Mouse (Mus musculus): Measurements from ENCODE around the gene Dnah17. TPM values are rescaled to one million over a fixed set of nuclear protein-coding genes. Genes with fewer than 3 reads are reported as not detected.
A peak's percentile ranks its signal among the peaks of the same experiment; 100 is the strongest.

The Dnah17 gene
- polyA plus RNA-seq, 1 experiment from 2014 or later = 0.27 TPM

- 81% methylated on average over 10 of the region's 10 CpGs for WGBS
- Histone ChIP-seq H3K27ac (replicated peaks) (no peak overlapping the region), H3K4me3 (no peak overlapping the region), H3K4me2 (replicated peaks) (no peak overlapping the region), H3K4me1 (peaks cover 7% of the 10 kb centered on the region), H3K36me3 (no peaks in the 10 kb centered on the region), H3K9ac (replicated peaks) (no peak overlapping the region), H3K9me3 (no peaks in the 10 kb centered on the region), H3K27me3 (no peaks in the 10 kb centered on the region)
- ATAC-seq (replicated peaks) = no peak
These were observed 10.5 kb upstream of the Dnah17 start for GRCm38 (mm10) chr11:118140771-118141565.

- ATAC-seq (replicated peaks) = no peak
- Histone ChIP-seq H3K9me3 (no peaks in the 10 kb centered on the region), H3K4me2 (replicated peaks) (no peak overlapping the region), H3K27me3 (no peaks in the 10 kb centered on the region), H3K36me3 (no peaks in the 10 kb centered on the region), H3K27ac (replicated peaks) (no peak overlapping the region), H3K4me1 (peaks cover 15% of the 10 kb centered on the region), H3K9ac (replicated peaks) (no peak overlapping the region), H3K4me3 (no peak overlapping the region)
- 97% methylated on average over 6 of the region's 6 CpGs for WGBS
These were observed 7.9 kb upstream of the Dnah17 start for GRCm38 (mm10) chr11:118138347-118138746.

GRCm38 (mm10) chr11:118136172-118136632 is 5.8 kb upstream of the Dnah17 start:
- no peaks in the 10 kb centered on the region for H3K27me3 ChIP-seq
- no peak overlapping the region for H3K4me2 ChIP-seq (replicated peaks)
- H3K4me1 ChIP-seq = peaks cover 9% of the 10 kb centered on the region
- H3K36me3 ChIP-seq = no peaks in the 10 kb centered on the region
- no peak overlapping the region for H3K9ac ChIP-seq (replicated peaks)
- H3K27ac ChIP-seq (replicated peaks) = no peak overlapping the region
- no peak overlapping the region for H3K4me3 ChIP-seq
- 40% methylated on average over 5 of the region's 5 CpGs for WGBS
- no peaks in the 10 kb centered on the region for H3K9me3 ChIP-seq
- ATAC-seq (replicated peaks) = no peak

- no peak overlapping the region for H3K9ac ChIP-seq (replicated peaks)
- H3K36me3 ChIP-seq = no peaks in the 10 kb centered on the region
- no peaks in the 10 kb centered on the region for H3K9me3 ChIP-seq
- ATAC-seq (replicated peaks) = no peak
- 86% methylated on average over 6 of the region's 6 CpGs for WGBS
- no peaks in the 10 kb centered on the region for H3K27me3 ChIP-seq
- no peak overlapping the region for H3K4me3 ChIP-seq
- H3K4me1 ChIP-seq = peaks cover 9% of the 10 kb centered on the region
- no peak overlapping the region for H3K27ac ChIP-seq (replicated peaks)
- no peak overlapping the region for H3K4me2 ChIP-seq (replicated peaks)
These were observed 4.8 kb upstream of the Dnah17 start for GRCm38 (mm10) chr11:118135271-118135670.

GRCm38 (mm10) chr11:118133752-118134169 is 3.3 kb upstream of the Dnah17 start:
- Histone ChIP-seq H3K4me1 (peaks cover 9% of the 10 kb centered on the region), H3K4me2 (replicated peaks) (no peak overlapping the region), H3K9ac (replicated peaks) (no peak overlapping the region), H3K9me3 (no peaks in the 10 kb centered on the region), H3K4me3 (no peak overlapping the region), H3K27ac (replicated peaks) (peak overlapping the region; percentile 70), H3K27me3 (no peaks in the 10 kb centered on the region), H3K36me3 (no peaks in the 10 kb centered on the region)
- ATAC-seq (replicated peaks) = peak; percentile 79
- 30% methylated on average over 4 of the region's 4 CpGs for WGBS

- WGBS = 57% methylated on average over 9 of the region's 9 CpGs
- peaks cover 9% of the 10 kb centered on the region for H3K4me1 ChIP-seq
- ATAC-seq (replicated peaks) = peak; percentile 43
These were observed 2.8 kb upstream of the Dnah17 start for GRCm38 (mm10) chr11:118133133-118133751.

GRCm38 (mm10) chr11:118132136-118132535 is 1.7 kb upstream of the Dnah17 start:
- 78% methylated on average over 8 of the region's 8 CpGs for WGBS
- Histone ChIP-seq H3K9ac (replicated peaks) (no peak overlapping the region), H3K27me3 (no peaks in the 10 kb centered on the region), H3K4me3 (no peak overlapping the region), H3K4me1 (peaks cover 9% of the 10 kb centered on the region), H3K36me3 (no peaks in the 10 kb centered on the region), H3K9me3 (no peaks in the 10 kb centered on the region), H3K4me2 (replicated peaks) (no peak overlapping the region), H3K27ac (replicated peaks) (no peak overlapping the region)
- no peak for ATAC-seq (replicated peaks)

More at GRCm38 (mm10) chr11:118133133-118133751, 2.8 kb upstream of the Dnah17 start:
- no peaks in the 10 kb centered on the region for H3K36me3 ChIP-seq
- H3K9ac ChIP-seq (replicated peaks) = no peak overlapping the region
- H3K9me3 ChIP-seq = no peaks in the 10 kb centered on the region
- H3K4me2 ChIP-seq (replicated peaks) = no peak overlapping the region
- H3K27ac ChIP-seq (replicated peaks) = peak overlapping the region; percentile 70
- no peaks in the 10 kb centered on the region for H3K27me3 ChIP-seq
- no peak overlapping the region for H3K4me3 ChIP-seq

- Histone ChIP-seq H3K36me3 (no peaks in the 10 kb centered on the region), H3K27ac (replicated peaks) (no peak overlapping the region), H3K4me1 (peaks cover 9% of the 10 kb centered on the region), H3K4me3 (no peak overlapping the region), H3K4me2 (replicated peaks) (no peak overlapping the region), H3K9ac (replicated peaks) (no peak overlapping the region), H3K27me3 (no peaks in the 10 kb centered on the region), H3K9me3 (no peaks in the 10 kb centered on the region)
- WGBS = 89% methylated on average over 2 of the region's 2 CpGs
- no peak for ATAC-seq (replicated peaks)
These were observed 622 bp downstream of the Dnah17 start for GRCm38 (mm10) chr11:118129812-118130211.

GRCm38 (mm10) chr11:118121592-118121991 is 8.8 kb downstream of the Dnah17 start:
- Histone ChIP-seq H3K9me3 (no peaks in the 10 kb centered on the region), H3K4me3 (no peak overlapping the region), H3K27ac (replicated peaks) (no peak overlapping the region), H3K9ac (replicated peaks) (no peak overlapping the region), H3K4me2 (replicated peaks) (no peak overlapping the region), H3K27me3 (no peaks in the 10 kb centered on the region), H3K4me1 (no peaks in the 10 kb centered on the region), H3K36me3 (no peaks in the 10 kb centered on the region)
- 91% methylated on average over 11 of the region's 11 CpGs for WGBS
- no peak for ATAC-seq (replicated peaks)

GRCm38 (mm10) chr11:118118777-118119176 is 11.7 kb downstream of the Dnah17 start:
- Histone ChIP-seq H3K4me2 (replicated peaks) (no peak overlapping the region), H3K9me3 (no peaks in the 10 kb centered on the region), H3K9ac (replicated peaks) (no peak overlapping the region), H3K36me3 (no peaks in the 10 kb centered on the region), H3K27me3 (no peaks in the 10 kb centered on the region), H3K4me3 (no peak overlapping the region), H3K4me1 (no peaks in the 10 kb centered on the region), H3K27ac (replicated peaks) (no peak overlapping the region)
- ATAC-seq (replicated peaks) = no peak
- 93% methylated on average over 8 of the region's 8 CpGs for WGBS

- Histone ChIP-seq H3K27me3 (no peaks in the 10 kb centered on the region), H3K4me3 (no peak overlapping the region), H3K4me2 (replicated peaks) (no peak overlapping the region), H3K4me1 (no peaks in the 10 kb centered on the region), H3K36me3 (no peaks in the 10 kb centered on the region), H3K9me3 (no peaks in the 10 kb centered on the region), H3K9ac (replicated peaks) (no peak overlapping the region), H3K27ac (replicated peaks) (no peak overlapping the region)
- 86% methylated on average over 8 of the region's 8 CpGs for WGBS
- no peak for ATAC-seq (replicated peaks)
These were observed 15.8 kb downstream of the Dnah17 start for GRCm38 (mm10) chr11:118114581-118115110.

- ATAC-seq (replicated peaks) = no peak
- H3K36me3 ChIP-seq = no peaks in the 10 kb centered on the region
- WGBS = 86% methylated on average over 14 of the region's 14 CpGs
- H3K9ac ChIP-seq (replicated peaks) = no peak overlapping the region
- H3K4me3 ChIP-seq = no peak overlapping the region
- H3K4me1 ChIP-seq = no peaks in the 10 kb centered on the region
- H3K9me3 ChIP-seq = no peaks in the 10 kb centered on the region
- H3K27me3 ChIP-seq = no peaks in the 10 kb centered on the region
- H3K27ac ChIP-seq (replicated peaks) = no peak overlapping the region
- H3K4me2 ChIP-seq (replicated peaks) = no peak overlapping the region
These were observed 16.8 kb downstream of the Dnah17 start for GRCm38 (mm10) chr11:118113516-118114205.

Data from forebrain, embryonic 15.5 days (tissue).